Mouse (Mus musculus) MEL (cell line): ENCODE measurements around the gene Palld. TPM values are rescaled to one million over a fixed set of nuclear protein-coding genes. Genes with fewer than 3 reads are reported as not detected.

Experiments used
- DNase-seq: peaks from one replicate; pipeline ENCODE4 v3.0.0; 2011; ENCODE audit warnings: low read depth, low spot score
- H3K27ac ChIP-seq: 2 replicates; pipeline ENCODE4 v1.5.1; 2012; ENCODE audit warnings: low read depth, mild to moderate bottlenecking, control low read depth, low read length, moderate library complexity; ENCODE audit not compliant: control insufficient read depth
- H3K27me3 ChIP-seq, 2 experiments: fragments of 150-350 bp in 1 of 2; sonication (generic) in 1 of 2; 2 replicates each; pipeline ENCODE4 v1.6.1; 2012; ENCODE audit warnings: low read length in 2 of 2, mild to moderate bottlenecking in 2 of 2, improper control_type of control experiment in 1 of 2, moderate library complexity in 1 of 2; ENCODE audit not compliant: insufficient read depth in 2 of 2, control insufficient read depth in 1 of 2
- H3K36me3 ChIP-seq, 2 experiments: 2 replicates each; pipeline ENCODE4 v1.6.1; 2012 to 2014; ENCODE audit warnings: low read length in 2 of 2, improper control_type of control experiment in 1 of 2, inconsistent platforms in 1 of 2, mild to moderate bottlenecking in 1 of 2; ENCODE audit not compliant: insufficient read depth in 2 of 2, control insufficient read depth in 1 of 2
- H3K4me1 ChIP-seq, 2 experiments: fragments of 150-350 bp in 1 of 2; sonication (generic) in 1 of 2; 2 replicates each; pipeline ENCODE4 v1.6.1; 2012; ENCODE audit warnings: low read length in 2 of 2, improper control_type of control experiment in 1 of 2, mild to moderate bottlenecking in 1 of 2; ENCODE audit not compliant: insufficient read depth in 2 of 2, control insufficient read depth in 1 of 2
- H3K4me3 ChIP-seq, 2 experiments: fragments of 150-350 bp in 1 of 2; sonication (generic) in 1 of 2; 2 replicates each; pipeline ENCODE4 v1.5.1; 2012; ENCODE audit warnings: low read depth in 2 of 2, low read length in 2 of 2, mild to moderate bottlenecking in 2 of 2, moderate library complexity in 2 of 2, control low read depth in 1 of 2, improper control_type of control experiment in 1 of 2; ENCODE audit not compliant: control insufficient read depth in 1 of 2, insufficient read depth in 1 of 2
- H3K79me2 ChIP-seq: 2 replicates; pipeline ENCODE4 v1.6.1; 2012; ENCODE audit warnings: mild to moderate bottlenecking, low read length, moderate library complexity; ENCODE audit not compliant: control insufficient read depth, poor library complexity, insufficient read depth
- H3K9ac ChIP-seq: 2 replicates; pipeline ENCODE4 v1.6.1; 2012; ENCODE audit warnings: low read depth, mild to moderate bottlenecking, control low read depth, low read length, moderate library complexity; ENCODE audit not compliant: control insufficient read depth, poor library complexity, severe bottlenecking
- H3K9me3 ChIP-seq: fragments of 150-350 bp; sonication (generic); replicated peaks from 2 replicates; pipeline ENCODE4 v1.6.1; 2012; ENCODE audit warnings: mild to moderate bottlenecking, low read length, improper control_type of control experiment, moderate library complexity; ENCODE audit not compliant: insufficient read depth
- CTCF ChIP-seq, 3 experiments: IDR thresholded peaks in 2 of 3; conservative IDR thresholded peaks in 1 of 3; 2 replicates each; pipeline ENCODE4 v1.5.1; 2011 to 2012; ENCODE audit warnings: low read length in 3 of 3, low read depth in 2 of 3, mild to moderate bottlenecking in 2 of 3, improper control_type of control experiment in 1 of 3, inconsistent platforms in 1 of 3, mixed read lengths in 1 of 3, moderate library complexity in 1 of 3; ENCODE audit not compliant: control insufficient read depth in 1 of 3, insufficient read depth in 1 of 3, poor library complexity in 1 of 3, severe bottlenecking in 1 of 3
- E2F4 ChIP-seq: IDR thresholded peaks from 2 replicates; pipeline ENCODE4 v1.6.1; 2011; ENCODE audit warnings: low read depth, low read length, improper control_type of control experiment, borderline replicate concordance
- ELF1 ChIP-seq: IDR thresholded peaks from 2 replicates; pipeline ENCODE4 v1.6.1; 2014; ENCODE audit warnings: low read depth, mild to moderate bottlenecking, inconsistent platforms, low read length, improper control_type of control experiment, moderate library complexity
- EP300 ChIP-seq, 2 experiments: IDR thresholded peaks; 2 replicates each; pipeline ENCODE4 v1.6.1; 2011; ENCODE audit warnings: improper control_type of control experiment in 2 of 2, low read length in 2 of 2, low read depth in 1 of 2, mild to moderate bottlenecking in 1 of 2
- GATA1 ChIP-seq: IDR thresholded peaks from 2 replicates; pipeline ENCODE4 v1.6.1; 2011; ENCODE audit warnings: low read depth, low read length, improper control_type of control experiment
- JUND ChIP-seq: IDR thresholded peaks from 2 replicates; pipeline ENCODE4 v1.6.1; 2011; ENCODE audit warnings: low read depth, mild to moderate bottlenecking, improper control_type of control experiment, low read length
- KAT2A ChIP-seq: conservative IDR thresholded peaks from 2 replicates; pipeline ENCODE4 v1.6.1; 2012; ENCODE audit warnings: low read depth, low read length, improper control_type of control experiment, inconsistent platforms
- MAFK ChIP-seq: IDR thresholded peaks from 2 replicates; pipeline ENCODE4 v1.6.1; 2011; ENCODE audit warnings: low read depth, mild to moderate bottlenecking, low read length, improper control_type of control experiment, borderline replicate concordance
- MAZ ChIP-seq: IDR thresholded peaks from 2 replicates; pipeline ENCODE4 v1.6.1; 2012; ENCODE audit warnings: low read depth, mild to moderate bottlenecking, inconsistent platforms, low read length, improper control_type of control experiment
- MEF2A ChIP-seq: IDR thresholded peaks from 2 replicates; pipeline ENCODE4 v1.6.1; 2014; ENCODE audit warnings: low read depth, mild to moderate bottlenecking, inconsistent platforms, low read length, improper control_type of control experiment; ENCODE audit not compliant: poor library complexity, insufficient replicate concordance, severe bottlenecking; ENCODE audit errors: extremely low read depth
- MXI1 ChIP-seq: IDR thresholded peaks from 2 replicates; pipeline ENCODE4 v1.6.1; 2011; ENCODE audit warnings: mild to moderate bottlenecking, low read depth, low read length, improper control_type of control experiment
- MYB ChIP-seq: IDR thresholded peaks from 2 replicates; pipeline ENCODE4 v1.6.1; 2011; ENCODE audit warnings: mild to moderate bottlenecking, low read depth, low read length, improper control_type of control experiment
- MYC ChIP-seq: IDR thresholded peaks from 2 replicates; pipeline ENCODE4 v1.6.1; 2011; ENCODE audit warnings: low read depth, mild to moderate bottlenecking, low read length, improper control_type of control experiment, moderate library complexity
- NRF1 ChIP-seq: IDR thresholded peaks from 2 replicates; pipeline ENCODE4 v1.6.1; 2014; ENCODE audit warnings: low read depth, mild to moderate bottlenecking, inconsistent platforms, low read length, improper control_type of control experiment, moderate library complexity; ENCODE audit not compliant: poor library complexity, insufficient read depth, severe bottlenecking
- POLR2AphosphoS2 ChIP-seq: IDR thresholded peaks from 2 replicates; pipeline ENCODE4 v1.6.1; 2011; ENCODE audit warnings: low read length, improper control_type of control experiment
- RCOR1 ChIP-seq: IDR thresholded peaks from 2 replicates; pipeline ENCODE4 v1.6.1; 2012; ENCODE audit warnings: low read depth, mild to moderate bottlenecking, inconsistent platforms, low read length, improper control_type of control experiment
- SIN3A ChIP-seq: IDR thresholded peaks from 2 replicates; pipeline ENCODE4 v1.6.1; 2012; ENCODE audit warnings: low read length, improper control_type of control experiment, inconsistent platforms
- SMC3 ChIP-seq: IDR thresholded peaks from 2 replicates; pipeline ENCODE4 v1.6.1; 2011; ENCODE audit warnings: low read depth, low read length, improper control_type of control experiment
- UBTF ChIP-seq: IDR thresholded peaks from 2 replicates; pipeline ENCODE4 v1.6.1; 2012; ENCODE audit warnings: low read depth, mild to moderate bottlenecking, inconsistent platforms, low read length, improper control_type of control experiment, moderate library complexity, borderline replicate concordance; ENCODE audit not compliant: insufficient read depth
- USF2 ChIP-seq, 2 experiments: IDR thresholded peaks; 2 replicates each; pipeline ENCODE4 v1.6.1; 2011 to 2012; ENCODE audit warnings: improper control_type of control experiment in 2 of 2, low read length in 2 of 2, borderline replicate concordance in 1 of 2, inconsistent platforms in 1 of 2, low read depth in 1 of 2, mild to moderate bottlenecking in 1 of 2; ENCODE audit not compliant: insufficient read depth in 1 of 2
- ZKSCAN1 ChIP-seq: IDR thresholded peaks from 2 replicates; pipeline ENCODE4 v1.6.1; 2012; ENCODE audit warnings: low read depth, mild to moderate bottlenecking, inconsistent platforms, low read length, improper control_type of control experiment, moderate library complexity
- ZNF384 ChIP-seq: IDR thresholded peaks from 2 replicates; pipeline ENCODE4 v1.6.1; 2012; ENCODE audit warnings: low read depth, mild to moderate bottlenecking, inconsistent platforms, low read length, improper control_type of control experiment
- polyA plus RNA-seq, 2 experiments: library from polyadenylated mRNA; stranded (reverse) in 1 of 2; unstranded in 1 of 2; fragments of >175 nt in 1 of 2; fragments of >200 nt in 1 of 2; gene quantifications; 2 replicates each; pipeline versions ENCODE4 v1.2.1 to v1.2.4; 2012; ENCODE audit warnings: low replicate concordance in 2 of 2, low read depth in 1 of 2; ENCODE audit not compliant: insufficient read length in 2 of 2, insufficient read depth in 1 of 2, missing spikeins in 1 of 2
- total RNA-seq: library from RNA; depleted of rRNA; stranded (reverse); fragments of 300-350 nt; gene quantifications from 2 replicates; pipeline ENCODE4 v1.2.3, GENCODE M21; 2012

Palld gene
- total and polyA plus RNA-seq, 3 experiments, result 0.23 to 1.9 TPM; not detected in 1

GRCm38 (mm10) chr8:61515110-61515930 lies 387.2 kb downstream of the Palld start:
- DNase-seq, result no peak
- H3K27me3 ChIP-seq, result no peaks in the 10 kb centered on the region
- no peak overlapping the region for H3K27ac ChIP-seq
- no peak overlapping the region for H3K9ac ChIP-seq
- no peaks in the 10 kb centered on the region for H3K9me3 ChIP-seq
- no peak overlapping the region for H3K4me3 ChIP-seq
- H3K4me1 ChIP-seq, result peaks cover 5 to 6% of the 10 kb centered on the region in 2 experiments
- H3K79me2 ChIP-seq, result no peaks in the 10 kb centered on the region
- TF ChIP-seq E2F4, result no peak
- no peak for TF ChIP-seq ZNF384
- TF ChIP-seq POLR2AphosphoS2, result no peak
- no peak for TF ChIP-seq UBTF
- no peak for TF ChIP-seq RCOR1
- TF ChIP-seq ELF1, result no peak
- TF ChIP-seq SIN3A, result no peak
- no peak for TF ChIP-seq MXI1
- TF ChIP-seq NRF1, result no peak
- no peak for TF ChIP-seq MAFK
- no peak for TF ChIP-seq GATA1
- no peak for TF ChIP-seq JUND
- H3K36me3 ChIP-seq, result peaks cover 0 to 9% of the 10 kb centered on the region in 2 experiments; a peak in 2 of 4 replicates

GRCm38 (mm10) chr8:61502277-61502676 lies 400.2 kb downstream of the Palld start:
- Histone ChIP-seq H3K4me3 (no peak overlapping the region), H3K27me3 (no peaks in the 10 kb centered on the region), H3K79me2 (no peaks in the 10 kb centered on the region), H3K4me1 (no peaks in the 10 kb centered on the region), H3K27ac (no peak overlapping the region), H3K9ac (no peak overlapping the region), H3K36me3 (no peaks in the 10 kb centered on the region), H3K9me3 (no peaks in the 10 kb centered on the region)
- no peak for DNase-seq
- no peak for TF ChIP-seq MXI1
- TF ChIP-seq ZKSCAN1, result no peak
- TF ChIP-seq USF2 (IDR thresholded peaks at IDR 0.05; ENCODE audit: borderline replicate concordance in 1 of 2, insufficient read depth in 1 of 2, low read depth in 1 of 2, low read length in 2 of 2), result no peak
- no peak for TF ChIP-seq KAT2A
- no peak for TF ChIP-seq SMC3
- no peak for TF ChIP-seq MYC
- no peak for TF ChIP-seq JUND
- TF ChIP-seq MYB, result no peak
- no peak for TF ChIP-seq ZNF384
- TF ChIP-seq CTCF (IDR thresholded peaks at IDR 0.05 in 2 of 3, conservative IDR thresholded peaks at IDR 0.05 in 1 of 3; ENCODE audit: control insufficient read depth in 1 of 3, insufficient read depth in 1 of 3, low read depth in 2 of 3, low read length in 3 of 3, poor library complexity in 1 of 3, severe bottlenecking in 1 of 3), result no peak
- no peak for TF ChIP-seq MEF2A
- no peak for TF ChIP-seq EP300 (IDR thresholded peaks at IDR 0.05; ENCODE audit: low read depth in 1 of 2, low read length in 2 of 2)
- no peak for TF ChIP-seq GATA1
- TF ChIP-seq MAZ, result no peak
